Mouse (Mus musculus): ENCODE data around the gene Polr2e. TPM values are rescaled to one million over a fixed set of nuclear protein-coding genes. Genes with fewer than 3 reads are reported as not detected.

The Polr2e gene
- total RNA-seq, 2 experiments from 2014 or later: 73.6 to 75.2 TPM

- DNase-seq (ENCODE audit: low spot score in 2 of 2): no peak
Measured at GRCm38 (mm10) chr10:80036832-80037231, 2.8 kb downstream of the Polr2e start.

DNA sequence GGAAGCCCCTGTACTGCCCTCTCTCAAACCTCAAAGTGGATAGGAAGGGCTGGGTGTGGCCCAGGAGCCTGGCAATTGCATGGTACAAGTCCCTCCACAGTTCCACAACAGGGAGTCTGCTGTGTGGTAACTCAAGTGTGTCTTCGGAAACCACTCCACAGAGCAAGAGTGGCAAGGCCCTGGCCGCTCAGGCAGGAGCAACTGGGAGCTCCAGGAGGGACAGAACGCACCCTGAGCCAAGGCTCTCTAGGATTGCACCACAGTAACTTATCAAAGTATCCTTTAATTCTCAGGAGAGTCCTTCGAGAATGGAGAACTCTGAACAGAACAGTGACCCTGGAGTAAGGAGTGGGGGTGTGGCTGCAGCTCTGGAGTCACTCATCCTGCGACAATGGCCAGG lies 3.9 kb downstream of the Polr2e start:
- DNase-seq (ENCODE audit: low spot score in 2 of 2): no peak

DNA sequence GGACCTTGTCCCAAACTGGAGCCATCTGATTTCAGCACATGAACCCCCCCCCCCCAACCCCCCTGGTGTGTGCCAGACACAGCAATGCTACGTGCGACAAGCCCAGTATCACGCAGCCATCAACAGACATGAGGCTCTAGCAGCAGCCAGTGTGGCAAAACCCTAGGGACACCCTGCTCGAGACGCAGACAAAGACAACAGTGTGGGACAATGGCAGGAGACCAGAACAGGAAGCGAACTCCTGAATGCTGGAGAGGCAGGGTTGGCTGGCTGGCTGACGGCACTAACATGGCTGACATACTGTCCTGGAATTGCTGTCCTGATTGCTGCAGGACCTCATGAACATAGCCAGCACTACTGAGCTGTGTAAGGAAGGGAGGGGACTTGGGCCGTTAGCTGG lies 4.4 kb downstream of the Polr2e start:
- no peak for DNase-seq (ENCODE audit: low spot score in 2 of 2)

- DNase-seq (ENCODE audit: low spot score in 2 of 2): no peak
Measured at GRCm38 (mm10) chr10:80033511-80034391, 5.8 kb downstream of the Polr2e start.

GRCm38 (mm10) chr10:80032799-80033480 lies 6.7 kb downstream of the Polr2e start:
- no peak for DNase-seq (ENCODE audit: low spot score in 2 of 2)

- no peak for DNase-seq (ENCODE audit: low spot score in 2 of 2)
Measured at GRCm38 (mm10) chr10:80030736-80031135, 8.9 kb downstream of the Polr2e start.

DNA sequence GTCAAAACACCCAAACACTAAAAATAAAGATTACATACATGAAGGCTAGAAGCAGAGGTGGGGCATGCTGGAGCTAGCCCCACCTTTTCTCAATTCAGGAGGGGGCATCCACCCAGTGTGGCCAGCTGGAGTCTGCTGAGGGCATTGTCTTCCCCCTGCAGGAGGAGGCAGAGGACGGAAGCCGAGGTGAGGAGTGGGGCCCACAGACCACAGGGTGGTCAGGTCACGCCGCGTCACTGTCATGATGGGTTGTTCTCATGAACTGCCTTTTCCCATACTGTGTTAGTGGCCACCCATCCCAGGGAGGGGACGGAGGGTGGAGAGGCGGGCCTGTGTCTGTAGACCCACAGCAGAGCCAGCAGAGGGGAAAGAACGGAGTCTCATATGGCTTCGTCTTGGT lies 9.4 kb downstream of the Polr2e start:
- no peak for DNase-seq (ENCODE audit: low spot score in 2 of 2)

DNA sequence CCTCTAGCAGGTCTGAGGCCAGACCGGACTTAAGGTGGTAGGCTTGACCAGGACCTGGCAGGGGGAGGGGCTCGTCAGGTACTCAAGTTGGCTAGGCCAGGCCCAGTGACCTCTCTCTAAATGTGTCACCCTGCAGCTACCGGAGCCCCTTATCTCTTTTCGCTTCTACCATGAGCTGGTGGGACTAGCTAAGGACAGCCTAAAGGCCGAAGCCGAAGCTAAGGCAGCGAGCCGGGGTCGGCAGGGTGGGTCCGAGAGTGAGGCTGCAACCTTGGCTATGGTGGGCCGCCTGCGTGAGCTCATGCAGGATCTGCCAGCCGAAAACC lies 11.1 kb downstream of the Polr2e start:
- no peak for DNase-seq (ENCODE audit: low spot score in 2 of 2)

DNA sequence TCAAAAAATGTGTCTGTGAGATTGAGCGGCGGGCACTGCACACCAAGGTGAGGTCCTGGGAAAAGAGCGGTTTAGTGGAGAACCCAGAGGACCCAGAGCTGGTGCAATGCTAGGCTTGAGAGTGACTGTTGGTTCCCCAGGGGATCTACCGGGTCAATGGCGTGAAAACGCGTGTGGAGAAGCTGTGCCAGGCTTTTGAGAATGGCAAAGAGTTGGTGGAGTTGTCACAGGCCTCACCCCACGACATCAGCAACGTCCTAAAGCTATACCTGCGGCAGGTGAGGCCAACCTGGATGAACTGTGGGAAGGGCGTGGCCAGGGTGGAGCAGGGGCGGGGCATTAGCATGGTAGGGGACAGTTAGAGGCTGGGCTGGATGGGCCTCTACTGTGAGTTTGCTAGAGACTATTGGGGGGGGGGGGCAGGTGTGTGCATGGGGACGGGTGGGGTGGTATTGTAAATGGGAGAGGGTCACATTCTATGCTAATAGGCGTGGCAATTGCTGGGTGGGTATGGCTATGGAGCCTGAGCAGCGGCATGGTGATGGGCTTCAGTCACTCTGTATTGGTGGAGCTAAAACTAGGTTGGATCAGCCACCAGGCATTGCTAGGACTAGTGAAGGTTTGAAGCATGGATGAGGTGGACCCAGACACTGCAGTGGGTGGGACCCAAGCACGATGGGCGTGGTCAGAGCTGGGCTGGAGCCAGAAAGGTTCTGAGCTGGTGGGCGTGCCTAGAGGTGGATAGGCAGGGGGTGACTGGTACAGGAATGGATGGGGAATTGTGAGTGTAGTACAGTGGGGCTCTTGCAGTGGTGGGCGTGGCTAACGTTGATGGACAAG lies 11.7 kb downstream of the Polr2e start:
- no peak for DNase-seq (ENCODE audit: low spot score in 2 of 2)

- no peak for DNase-seq (ENCODE audit: low spot score in 2 of 2)
Measured at GRCm38 (mm10) chr10:80025889-80026288, 13.7 kb downstream of the Polr2e start.

- no peak for DNase-seq (ENCODE audit: low spot score in 2 of 2)
Measured at GRCm38 (mm10) chr10:80025463-80025862, 14.1 kb downstream of the Polr2e start.

DNA sequence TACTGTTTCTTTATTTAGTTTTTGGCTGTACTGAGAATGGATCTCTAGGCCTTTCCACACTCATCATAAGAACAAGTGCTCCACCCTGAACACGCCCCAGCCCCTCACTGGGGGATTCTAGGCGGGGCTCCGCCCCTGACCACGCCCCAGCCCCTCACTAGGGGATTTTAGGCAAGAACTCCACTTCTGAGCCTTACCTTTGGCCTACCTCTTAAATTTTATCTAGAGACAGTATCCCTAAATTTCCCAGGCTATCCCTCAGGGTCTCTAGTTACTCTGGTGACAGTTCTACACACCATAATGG lies 14.6 kb downstream of the Polr2e start:
- DNase-seq (ENCODE audit: low spot score in 2 of 2): no peak

DNA sequence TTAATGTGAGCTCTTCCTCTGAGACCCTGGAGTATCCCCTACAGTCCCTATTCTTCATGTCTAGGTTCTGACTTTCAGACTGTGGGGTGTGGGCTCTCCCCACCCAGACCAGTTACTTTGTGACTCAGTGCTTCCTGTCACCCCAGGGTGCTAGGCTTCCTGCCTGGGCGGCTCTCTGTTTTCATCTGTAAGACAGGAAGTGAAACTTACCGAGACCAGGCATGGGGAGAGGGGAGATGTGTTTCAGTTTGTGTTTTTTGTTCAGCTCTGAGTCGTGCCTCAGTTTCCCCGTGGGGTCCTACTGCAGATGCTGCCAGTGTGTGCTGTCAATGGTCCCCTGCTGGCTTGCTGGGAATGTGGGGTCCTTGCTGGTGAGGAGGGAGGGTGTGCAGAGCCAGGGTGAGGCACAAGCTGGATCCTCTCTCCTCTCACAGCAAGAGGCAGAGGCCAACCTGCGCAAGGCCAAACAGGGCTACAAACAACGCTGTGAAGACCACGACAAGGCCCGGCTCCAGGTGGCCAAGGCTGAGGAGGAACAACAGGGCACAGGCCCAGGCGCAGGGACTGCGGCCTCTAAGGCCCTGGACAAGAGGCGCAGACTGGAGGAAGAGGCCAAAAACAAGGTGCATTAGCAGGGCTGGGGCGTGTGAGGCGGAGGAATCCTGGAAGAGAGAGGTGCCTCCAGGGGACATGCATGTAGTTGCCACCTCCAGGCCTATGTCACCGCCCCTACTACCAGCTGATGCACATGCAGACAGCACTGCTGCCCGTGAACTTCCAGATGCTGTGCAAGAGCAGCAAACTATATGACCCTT lies 15.2 kb downstream of the Polr2e start:
- no peak for DNase-seq (ENCODE audit: low spot score in 2 of 2)

- no peak for DNase-seq (ENCODE audit: low spot score in 2 of 2)
Measured at GRCm38 (mm10) chr10:80023758-80024157, 15.8 kb downstream of the Polr2e start.

DNA sequence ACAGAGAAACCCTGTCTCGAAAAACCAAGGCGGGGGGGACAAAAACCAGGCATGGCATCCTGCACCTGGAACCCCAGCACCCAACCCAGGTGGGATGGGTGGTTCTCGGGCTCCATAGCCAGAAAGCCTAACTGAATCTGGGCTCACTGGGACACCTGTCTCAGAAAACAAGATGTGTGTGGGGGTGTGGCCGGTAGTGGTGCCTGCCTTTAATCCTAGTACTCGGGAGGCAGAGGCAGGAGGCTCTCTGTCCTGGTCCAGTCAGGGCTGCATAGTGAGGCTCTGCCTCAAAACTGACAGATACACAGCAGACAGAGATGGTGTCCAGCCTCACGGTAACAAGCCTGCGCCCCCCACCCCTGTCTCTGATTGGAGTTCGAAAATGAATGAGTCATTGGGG lies 16.8 kb downstream of the Polr2e start:
- no peak for DNase-seq (ENCODE audit: low spot score in 2 of 2)

GRCm38 (mm10) chr10:80022164-80022563 lies 17.4 kb downstream of the Polr2e start:
- no peak for DNase-seq (ENCODE audit: low spot score in 2 of 2)

GRCm38 (mm10) chr10:80021320-80021641 lies 18.3 kb downstream of the Polr2e start:
- no peak for DNase-seq (ENCODE audit: low spot score in 2 of 2)

DNA sequence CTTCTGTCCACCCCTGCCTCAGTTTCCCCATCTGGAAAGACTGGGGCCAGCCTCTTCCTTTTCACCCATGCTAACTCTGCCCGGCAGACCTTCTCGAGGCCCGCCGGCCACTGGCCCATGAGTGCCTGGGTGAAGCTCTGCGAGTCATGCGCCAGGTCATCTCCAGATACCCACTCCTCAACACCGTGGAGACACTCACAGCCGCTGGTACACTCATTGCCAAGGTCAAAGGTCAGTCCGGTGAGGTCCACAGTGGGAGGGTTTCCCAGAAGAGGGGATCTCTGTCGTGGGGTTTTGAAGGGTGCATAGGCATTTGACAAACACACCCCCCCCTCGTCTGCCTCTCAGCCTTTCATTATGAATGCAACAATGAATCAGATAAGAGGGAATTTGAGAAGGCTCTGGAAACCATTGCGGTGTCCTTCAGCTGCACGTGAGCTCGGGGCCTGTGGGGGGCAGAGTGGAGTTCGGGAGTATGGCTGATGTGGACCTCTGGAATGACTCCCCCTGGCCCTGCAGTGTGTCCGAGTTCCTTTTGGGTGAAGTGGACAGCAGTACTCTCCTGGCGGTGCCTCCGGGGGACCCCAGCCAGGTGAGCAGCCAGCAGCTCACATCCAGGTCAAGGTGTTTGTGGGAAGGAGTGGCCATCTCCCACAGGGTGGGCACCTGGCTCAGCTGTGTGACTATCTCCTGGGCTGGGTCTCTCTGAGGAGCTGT lies 18.8 kb downstream of the Polr2e start:
- no peak for DNase-seq (ENCODE audit: low spot score in 2 of 2)

DNA sequence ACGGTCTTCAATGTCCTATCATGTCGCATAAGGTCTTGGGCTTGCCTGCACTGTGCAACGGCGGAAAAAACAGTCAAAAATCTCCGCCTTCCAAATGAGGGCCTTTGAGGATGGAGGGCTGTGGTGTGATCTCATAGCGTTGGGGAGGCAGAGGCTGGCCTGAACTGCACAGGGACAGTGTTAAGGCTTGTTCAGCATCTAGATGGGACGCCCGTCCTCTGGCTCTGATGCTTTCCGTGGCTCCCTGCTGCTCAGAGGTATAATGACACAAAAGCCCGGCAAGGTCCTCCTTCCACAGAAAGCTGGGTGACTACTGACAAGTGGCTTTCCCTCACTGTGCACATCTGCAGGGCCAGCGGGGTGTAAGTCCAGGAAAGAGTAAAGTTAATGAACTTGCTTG lies 19.4 kb downstream of the Polr2e start:
- DNase-seq (ENCODE audit: low spot score in 2 of 2): no peak

- DNase-seq (ENCODE audit: low spot score in 2 of 2): no peak
Measured at GRCm38 (mm10) chr10:80019471-80020131, 20.0 kb downstream of the Polr2e start.
